Mouse (Mus musculus) G1E (cell line): ENCODE measurements around the gene Ppp1r27. TPM values are rescaled to one million over a fixed set of nuclear protein-coding genes. Genes with fewer than 3 reads are reported as not detected.
"Not testable (repeated sequence)": the region's sequence is repeated elsewhere in the genome, so short reads cannot be mapped to it uniquely, and the experiment has no call there.

Source experiments
- ATAC-seq: 2 replicates; pipeline ENCODE4 v1.8.0; 2016; ENCODE audit warnings: mild to moderate bottlenecking; ENCODE audit not compliant: insufficient number of reproducible peaks, poor library complexity, low FRiP score, severe bottlenecking; ENCODE audit errors: extremely low read depth
- DNase-seq: peaks from one replicate; pipeline ENCODE4 v3.0.0; 2012; ENCODE audit warnings: low spot score
- H3K27me3 ChIP-seq: 2 replicates; pipeline ENCODE4 v1.6.1; 2012; ENCODE audit warnings: mild to moderate bottlenecking, low read length, inconsistent platforms; ENCODE audit not compliant: insufficient read depth
- H3K36me3 ChIP-seq: replicated peaks from 2 replicates; pipeline ENCODE3; 2012; ENCODE audit warnings: mild to moderate bottlenecking, inconsistent platforms
- H3K4me1 ChIP-seq: 2 replicates; pipeline ENCODE4 v1.6.1; 2012; ENCODE audit warnings: low read depth, low read length, inconsistent platforms, mixed read lengths; ENCODE audit not compliant: insufficient read depth
- H3K4me3 ChIP-seq: 2 replicates; pipeline ENCODE4 v1.5.1; 2012; ENCODE audit warnings: low read depth, mild to moderate bottlenecking, inconsistent platforms, low read length, moderate library complexity, mixed read lengths
- H3K9me3 ChIP-seq: replicated peaks from 2 replicates; pipeline ENCODE4 v1.6.1; 2012; ENCODE audit warnings: inconsistent platforms
- CTCF ChIP-seq: IDR thresholded peaks from 2 replicates; pipeline ENCODE4 v1.5.1; 2012; ENCODE audit warnings: low read depth, low read length, inconsistent platforms, mixed read lengths
- GATA1 ChIP-seq: IDR thresholded peaks from 2 replicates; pipeline ENCODE4 v1.6.1; 2012; ENCODE audit warnings: borderline replicate concordance, low read length, inconsistent platforms, mixed read lengths
- GATA2 ChIP-seq: IDR thresholded peaks from 2 replicates; pipeline ENCODE4 v1.6.1; 2012; ENCODE audit warnings: low read depth, low read length, inconsistent platforms, borderline replicate concordance
- POLR2AphosphoS5 ChIP-seq: IDR thresholded peaks from 2 replicates; pipeline ENCODE4 v1.6.1; 2012; ENCODE audit warnings: low read depth, low read length, inconsistent platforms; ENCODE audit not compliant: insufficient replicate concordance
- TAL1 ChIP-seq: conservative IDR thresholded peaks from 2 replicates; pipeline ENCODE4 v1.6.1; 2012; ENCODE audit warnings: low read depth, low read length, inconsistent platforms, mixed read lengths
- polyA plus RNA-seq: library from polyadenylated mRNA; stranded (reverse); fragments of >175 nt; gene quantifications from 2 replicates; pipeline ENCODE4 v1.2.3, GENCODE M21; 2012
- total RNA-seq, 2 experiments: library from RNA; stranded (forward) in 1 of 2; stranded (reverse) in 1 of 2; fragments of 200-1000 nt in 1 of 2; fragments of >200 nt in 1 of 2; fragmentation: Nextera tagmentation in 1 of 2; gene quantifications; 2 replicates each; pipeline ENCODE4 v1.2.3; 2014 to 2017

The Ppp1r27 gene
- total and polyA plus RNA-seq, 3 experiments: not detected

DNA sequence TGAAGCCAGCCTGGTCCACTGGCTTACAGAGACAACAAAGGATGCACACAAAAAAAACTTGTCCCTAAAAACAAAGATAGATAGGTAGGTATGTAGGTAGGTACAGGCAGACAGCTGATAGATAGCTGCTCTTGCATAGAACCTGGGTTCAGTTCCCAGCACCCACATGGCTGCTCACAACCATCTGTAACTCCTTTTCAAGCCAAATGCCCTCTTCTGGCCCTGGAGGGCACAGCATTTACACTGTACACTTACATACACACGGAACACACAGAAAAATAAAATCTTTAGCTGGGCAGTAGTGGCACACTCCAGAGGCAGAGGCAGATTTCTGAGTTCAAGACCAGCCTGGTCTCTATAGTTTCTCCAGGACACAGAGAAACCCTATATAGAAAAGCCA lies 33.0 kb upstream of the Ppp1r27 start:
- Histone ChIP-seq H3K4me3 (no peak overlapping the region), H3K27me3 (no peaks in the 10 kb centered on the region), H3K36me3 (peaks cover 77% of the 10 kb centered on the region), H3K4me1 (peaks cover 38% of the 10 kb centered on the region), H3K9me3 (no peaks in the 10 kb centered on the region; the same call in 1 of the 2 replicates)
- DNase-seq: no peak
- ATAC-seq: no peak
- no peak for TF ChIP-seq TAL1
- TF ChIP-seq POLR2AphosphoS5: no peak

DNA sequence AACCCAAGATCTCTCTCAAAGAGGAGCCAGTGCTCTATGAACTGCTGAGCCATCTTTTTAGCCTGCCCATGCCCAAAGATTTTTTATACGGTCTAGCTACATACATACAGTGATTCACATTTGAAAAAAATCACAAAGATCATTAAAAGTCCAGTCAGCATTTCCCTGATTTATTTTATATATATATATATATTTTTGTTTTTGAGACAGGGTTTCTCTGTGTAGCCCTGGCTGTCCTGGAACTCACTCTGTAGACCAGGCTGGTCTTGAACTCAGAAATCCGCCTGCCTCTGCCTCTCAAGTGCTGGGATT lies 32.0 kb upstream of the Ppp1r27 start:
- Histone ChIP-seq H3K36me3 (peaks cover 78% of the 10 kb centered on the region), H3K4me1 (peaks cover 41% of the 10 kb centered on the region)
- DNase-seq, H3K9me3 ChIP-seq, ATAC-seq, H3K27me3 ChIP-seq, H3K4me3 ChIP-seq: not testable (repeated sequence)

DNA sequence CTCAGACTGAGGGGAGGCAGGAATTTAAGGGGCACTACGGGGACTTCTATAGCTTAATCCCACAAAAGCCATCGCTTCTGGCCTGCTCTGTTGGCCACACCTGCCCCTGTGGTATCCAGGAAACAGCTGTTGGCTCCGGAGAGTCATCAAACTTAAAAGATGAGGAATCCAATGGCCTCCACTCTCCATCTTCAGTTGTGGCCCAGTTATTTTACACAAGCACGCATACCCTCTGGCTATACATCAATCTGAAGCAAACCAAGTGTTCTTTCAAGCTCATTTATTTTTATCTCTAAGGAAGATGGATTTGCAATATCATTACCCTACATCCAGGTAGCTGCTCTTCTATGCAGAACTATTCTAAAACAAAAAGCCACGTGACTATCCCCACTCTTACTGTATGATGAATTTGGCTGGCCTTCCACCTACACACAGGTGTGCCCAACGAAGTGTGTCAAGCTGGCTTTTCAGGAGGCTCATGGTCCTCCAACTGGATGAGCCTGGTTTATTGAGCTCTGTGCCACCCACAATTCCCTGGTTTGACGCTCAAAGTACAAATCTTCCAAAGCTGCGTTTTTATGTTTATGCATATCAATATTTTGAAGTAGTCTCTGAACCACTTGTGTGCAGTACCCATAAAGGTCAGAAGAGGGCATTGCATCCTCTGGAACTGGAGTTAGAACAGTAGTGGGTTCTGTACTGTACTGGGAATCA lies 31.5 kb upstream of the Ppp1r27 start:
- no peak for DNase-seq
- H3K4me1 ChIP-seq: peaks cover 46% of the 10 kb centered on the region
- TF ChIP-seq CTCF (peak; percentile 38; the same call in 1 of the 2 replicates), GATA2 (no peak), POLR2AphosphoS5 (no peak)
- H3K4me3 ChIP-seq: peak overlapping the region; percentile 81; the same call in 1 of the 2 replicates
- ATAC-seq: no peak
- no peaks in the 10 kb centered on the region for H3K27me3 ChIP-seq
- peaks cover 78% of the 10 kb centered on the region for H3K36me3 ChIP-seq
- H3K9me3 ChIP-seq: no peaks in the 10 kb centered on the region; the same call in 1 of the 2 replicates

DNA sequence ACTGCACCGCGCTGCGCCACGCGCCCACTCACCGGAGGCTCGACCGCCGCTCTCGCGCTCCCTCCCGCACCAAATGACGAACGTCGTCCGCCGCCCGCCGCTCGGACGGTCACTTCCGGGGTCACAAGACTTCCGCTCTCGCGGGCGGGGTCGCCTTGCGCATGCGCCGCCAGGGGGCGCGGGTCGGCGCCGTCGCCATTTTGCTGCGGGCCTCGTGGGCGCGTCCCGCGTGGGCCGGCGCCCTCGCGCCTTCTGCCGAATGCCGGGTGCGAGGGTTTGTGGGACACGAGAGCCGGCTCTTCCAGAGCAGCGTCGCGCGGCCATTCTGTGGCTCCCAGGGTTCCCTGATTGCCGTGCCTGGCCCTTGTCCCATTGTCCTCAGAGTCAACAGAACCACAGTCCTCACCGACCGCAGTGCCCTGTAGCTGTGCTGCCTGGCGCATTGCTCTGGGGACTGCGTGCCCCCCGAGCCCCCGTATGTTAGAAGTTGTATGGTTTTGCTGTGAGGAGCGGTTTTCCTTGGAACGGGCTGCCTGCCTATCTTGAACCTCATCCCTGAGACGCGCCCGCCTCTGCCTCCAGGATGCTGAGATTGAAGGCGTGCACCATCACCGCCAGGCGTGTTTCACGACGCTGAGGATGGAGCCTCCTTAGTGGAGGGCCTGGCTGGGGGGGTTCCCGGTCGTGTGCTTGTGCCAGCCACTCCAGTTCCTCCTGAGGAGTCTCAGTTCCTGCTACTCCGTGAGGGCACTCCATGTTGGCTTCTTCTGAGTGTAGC lies 30.7 kb upstream of the Ppp1r27 start, which contains the start of gene Arhgdia:
Gene Arhgdia, minus strand, starts transcription at position 135 of the 778 bp plus-strand sequence.
- peak; percentile 93 for DNase-seq
- H3K36me3 ChIP-seq: peaks cover 78% of the 10 kb centered on the region
- peaks cover 49% of the 10 kb centered on the region for H3K4me1 ChIP-seq
- H3K4me3 ChIP-seq: peak within 1 kb of the TSS; percentile 81
- TF ChIP-seq GATA1: no peak
- no peak for TF ChIP-seq POLR2AphosphoS5
- no peak for TF ChIP-seq GATA2
- no peak for ATAC-seq
- no peaks in the 10 kb centered on the region for H3K27me3 ChIP-seq
- H3K9me3 ChIP-seq: no peaks in the 10 kb centered on the region; the same call in 1 of the 2 replicates

DNA sequence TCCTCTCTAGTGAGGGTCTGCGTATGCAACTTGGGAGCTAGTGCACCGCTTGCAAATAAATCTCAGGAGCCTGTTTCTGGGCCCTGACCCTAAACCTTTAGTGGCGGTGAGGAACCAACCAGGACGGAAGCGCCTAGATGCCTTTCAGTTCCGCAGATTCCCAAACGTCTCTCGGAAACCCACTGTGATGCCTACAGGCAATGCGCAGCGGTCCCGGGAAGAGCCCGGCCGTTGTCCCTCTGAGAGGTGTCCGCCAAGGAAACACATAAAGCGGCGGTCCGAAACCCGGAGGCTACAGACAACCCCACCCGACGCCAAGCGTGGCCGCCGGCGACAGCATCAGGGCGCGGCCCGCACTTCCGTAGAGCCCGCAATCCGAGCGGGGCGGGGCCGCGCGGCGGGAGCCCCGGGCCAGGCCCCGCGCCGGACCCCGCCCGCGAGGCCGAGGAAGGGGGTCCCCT lies 30.0 kb upstream of the Ppp1r27 start:
- no peaks in the 10 kb centered on the region for H3K27me3 ChIP-seq
- ATAC-seq (no peak), DNase-seq (peak; percentile 38)
- H3K4me3 ChIP-seq: peak overlapping the region; percentile 81
- no peak for TF ChIP-seq POLR2AphosphoS5
- no peak for TF ChIP-seq GATA1
- TF ChIP-seq GATA2: no peak
- no peak for TF ChIP-seq CTCF
- no peak for TF ChIP-seq TAL1
- peaks cover 78% of the 10 kb centered on the region for H3K36me3 ChIP-seq
- peaks cover 56% of the 10 kb centered on the region for H3K4me1 ChIP-seq
- no peaks in the 10 kb centered on the region; the same call in 1 of the 2 replicates for H3K9me3 ChIP-seq

DNA sequence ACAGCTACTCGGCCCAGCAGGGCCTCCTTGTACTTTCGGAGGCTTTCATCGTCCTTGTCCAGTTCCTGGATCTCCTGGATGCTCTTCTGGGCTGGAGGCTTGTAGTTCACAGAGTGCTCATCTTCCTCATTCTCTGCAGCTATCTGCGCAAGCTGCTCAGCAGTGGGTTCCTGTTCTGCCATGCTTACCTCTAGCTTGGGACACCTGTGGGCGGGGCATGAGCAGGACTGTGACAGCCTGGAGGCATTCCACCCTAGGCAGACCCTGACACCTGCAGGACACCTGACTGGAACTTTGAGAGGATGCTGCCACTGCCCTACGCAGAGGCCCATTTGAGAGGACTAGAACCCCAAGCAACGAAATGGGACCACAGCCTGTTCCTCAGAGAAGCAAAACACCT lies 29.3 kb upstream of the Ppp1r27 start:
- TF ChIP-seq GATA2 (no peak), CTCF (no peak), POLR2AphosphoS5 (no peak), TAL1 (no peak), GATA1 (no peak)
- H3K27me3 ChIP-seq: no peaks in the 10 kb centered on the region
- H3K36me3 ChIP-seq: peaks cover 75% of the 10 kb centered on the region
- peaks cover 60% of the 10 kb centered on the region for H3K4me1 ChIP-seq
- no peaks in the 10 kb centered on the region; the same call in 1 of the 2 replicates for H3K9me3 ChIP-seq
- ATAC-seq (0 out of 2 replicates have a peak, but pooled peaks have one; percentile 23), DNase-seq (no peak)
- H3K4me3 ChIP-seq: peak overlapping the region; percentile 81
